Mouse (Mus musculus) liver (tissue): ENCODE measurements around the gene Yipf1.

Source experiments
- DNase-seq: peaks from one replicate; pipeline ENCODE4 v3.0.0-alpha.2; 2020; ENCODE audit warnings: mixed read lengths

Yipf1 gene

GRCm38 (mm10) chr4:107378954-107379353, 64.8 kb downstream of the Yipf1 start:
- DNase-seq = peak; percentile 44

- DNase-seq = no peak
Measured at GRCm38 (mm10) chr4:107380871-107381270, 66.7 kb downstream of the Yipf1 start.

GRCm38 (mm10) chr4:107387038-107387437, 72.9 kb downstream of the Yipf1 start:
- DNase-seq = no peak

GRCm38 (mm10) chr4:107387465-107387864, 73.3 kb downstream of the Yipf1 start:
- no peak for DNase-seq

GRCm38 (mm10) chr4:107388291-107388690, 74.1 kb downstream of the Yipf1 start:
- DNase-seq = no peak

GRCm38 (mm10) chr4:107389345-107389744, 75.2 kb downstream of the Yipf1 start:
- DNase-seq = no peak

- no peak for DNase-seq
Measured at GRCm38 (mm10) chr4:107393771-107394170, 79.6 kb downstream of the Yipf1 start.
